Mouse (Mus musculus): ENCODE results near the gene Dbh.

Dbh gene

GRCm38 (mm10) chr2:27163851-27164250 lies 1.2 kb upstream of the Dbh start:
- DNase-seq (ENCODE audit: low spot score): peak; percentile 62

- DNase-seq (ENCODE audit: low spot score): peak; percentile 77
Observed at GRCm38 (mm10) chr2:27166074-27166473, 1.0 kb downstream of the Dbh start.

- DNase-seq (ENCODE audit: low spot score): no peak
Observed at GRCm38 (mm10) chr2:27166999-27167398, 2.0 kb downstream of the Dbh start.

GRCm38 (mm10) chr2:27174242-27174641 lies 9.2 kb downstream of the Dbh start:
- no peak for DNase-seq (ENCODE audit: low spot score)

- no peak for DNase-seq (ENCODE audit: low spot score)
Observed at GRCm38 (mm10) chr2:27175696-27176267, 10.7 kb downstream of the Dbh start.

- no peak for DNase-seq (ENCODE audit: low spot score)
Observed at GRCm38 (mm10) chr2:27179101-27179500, 14.1 kb downstream of the Dbh start.

- DNase-seq (ENCODE audit: low spot score): no peak
Observed at GRCm38 (mm10) chr2:27181907-27182306, 16.9 kb downstream of the Dbh start.

GRCm38 (mm10) chr2:27183734-27184133 lies 18.7 kb downstream of the Dbh start:
- DNase-seq (ENCODE audit: low spot score): no peak

GRCm38 (mm10) chr2:27187531-27187930 lies 22.5 kb downstream of the Dbh start:
- no peak for DNase-seq (ENCODE audit: low spot score)

- DNase-seq (ENCODE audit: low spot score): no peak
Observed at GRCm38 (mm10) chr2:27189994-27190393, 25.0 kb downstream of the Dbh start.

- DNase-seq (ENCODE audit: low spot score): no peak
Observed at GRCm38 (mm10) chr2:27198551-27199246, 33.7 kb downstream of the Dbh start.

- no peak for DNase-seq (ENCODE audit: low spot score)
Observed at GRCm38 (mm10) chr2:27200586-27200985, 35.6 kb downstream of the Dbh start.

GRCm38 (mm10) chr2:27205666-27206065 lies 40.6 kb downstream of the Dbh start:
- peak; percentile 52 for DNase-seq (ENCODE audit: low spot score)

GRCm38 (mm10) chr2:27206128-27206797 lies 41.2 kb downstream of the Dbh start:
- no peak for DNase-seq (ENCODE audit: low spot score)

GRCm38 (mm10) chr2:27207126-27207525 lies 42.1 kb downstream of the Dbh start:
- DNase-seq (ENCODE audit: low spot score): no peak

GRCm38 (mm10) chr2:27209370-27209769 lies 44.3 kb downstream of the Dbh start:
- no peak for DNase-seq (ENCODE audit: low spot score)

GRCm38 (mm10) chr2:27209816-27210215 lies 44.8 kb downstream of the Dbh start:
- no peak for DNase-seq (ENCODE audit: low spot score)

- DNase-seq (ENCODE audit: low spot score): no peak
Observed at GRCm38 (mm10) chr2:27210255-27210654, 45.2 kb downstream of the Dbh start.

GRCm38 (mm10) chr2:27210676-27211210 lies 45.7 kb downstream of the Dbh start:
- no peak for DNase-seq (ENCODE audit: low spot score)

- DNase-seq (ENCODE audit: low spot score): no peak
Observed at GRCm38 (mm10) chr2:27211966-27212893, 47.2 kb downstream of the Dbh start.

- no peak for DNase-seq (ENCODE audit: low spot score)
Observed at GRCm38 (mm10) chr2:27215537-27215936, 50.5 kb downstream of the Dbh start.

GRCm38 (mm10) chr2:27218121-27218544 lies 53.1 kb downstream of the Dbh start:
- DNase-seq (ENCODE audit: low spot score): peak; percentile 52
